Mouse (Mus musculus) kidney, adult 2 months (tissue): ENCODE measurements around the gene Ahsa1.

Source experiments
- CTCF ChIP-seq: fragments of 200-500 bp; conservative IDR thresholded peaks from 2 replicates; pipeline ENCODE4 v1.5.1; 2011; ENCODE audit warnings: low read depth, mild to moderate bottlenecking, control low read depth, low read length, moderate library complexity, mixed read lengths; ENCODE audit not compliant: insufficient read depth, insufficient read length
- POLR2A ChIP-seq: fragments of 200-500 bp; IDR thresholded peaks from one replicate; pipeline ENCODE4 v1.6.1; 2011; ENCODE audit warnings: low read depth, low read length, control low read depth

DNA sequence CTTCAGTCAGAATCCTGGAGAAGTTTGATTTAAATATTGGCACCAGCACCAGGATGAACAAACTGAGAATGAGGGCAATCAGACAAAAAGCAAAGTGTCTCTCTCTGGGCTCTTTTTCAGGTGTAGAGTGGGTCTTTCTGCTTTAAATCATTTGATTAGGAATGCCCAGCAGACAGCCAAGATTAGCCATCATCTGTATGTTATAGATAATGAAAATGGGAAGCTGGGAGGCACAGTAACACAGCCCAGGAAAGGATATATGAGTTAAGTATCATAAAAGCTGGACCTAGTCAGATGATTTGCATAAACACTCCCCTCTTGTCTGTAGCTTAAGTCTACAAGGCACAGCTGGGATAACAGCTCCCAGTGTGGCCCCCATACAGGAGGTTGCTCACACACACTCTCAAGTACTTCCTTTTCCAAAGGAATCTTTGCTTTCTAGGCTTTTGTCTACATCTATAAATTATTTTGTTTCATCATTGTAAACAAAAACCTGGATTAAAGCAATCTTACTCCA lies 35.8 kb upstream of the Ahsa1 start:
- no peak for TF ChIP-seq POLR2A
- no peak for TF ChIP-seq CTCF
